Mouse (Mus musculus) 3134 (cell line): ENCODE measurements at regions not wholly inside any gene's neighbourhood (a gene's known extent, or its start where the extent isn't known, plus 50 kb on each side); places are given as distances from the start of the nearest gene placed in this dataset.

Source experiments
- DNase-seq: peaks from one replicate; pipeline ENCODE4 v3.0.0-alpha.2; 2011; ENCODE audit warnings: low spot score; ENCODE audit not compliant: insufficient read length; ENCODE audit errors: extremely low read depth

- DNase-seq, result no peak
These were observed 123.5 kb upstream of the Ado start for GRCm38 (mm10) chr10:67672281-67672680.

GRCm38 (mm10) chr10:67669066-67669465, 120.3 kb upstream of the Ado start:
- no peak for DNase-seq

- no peak for DNase-seq
These were observed 114.3 kb upstream of the Ado start for GRCm38 (mm10) chr10:67663028-67663427.

GRCm38 (mm10) chr10:67661666-67662065, 112.9 kb upstream of the Ado start:
- no peak for DNase-seq

- no peak for DNase-seq
These were observed 109.3 kb upstream of the Ado start for GRCm38 (mm10) chr10:67658005-67658545.

GRCm38 (mm10) chr10:67657305-67657704, 108.5 kb upstream of the Ado start:
- no peak for DNase-seq

GRCm38 (mm10) chr10:67654518-67654917, 105.8 kb upstream of the Ado start:
- DNase-seq, result no peak

- DNase-seq, result no peak
These were observed 103.5 kb upstream of the Ado start for GRCm38 (mm10) chr10:67652300-67652699.

GRCm38 (mm10) chr10:67651386-67651785, 102.6 kb upstream of the Ado start:
- DNase-seq, result peak; percentile 69

GRCm38 (mm10) chr10:67647777-67648727, 99.3 kb upstream of the Ado start:
- no peak for DNase-seq

- DNase-seq, result no peak
These were observed 98.2 kb upstream of the Ado start for GRCm38 (mm10) chr10:67646659-67647559.

GRCm38 (mm10) chr10:67645821-67646220, 97.1 kb upstream of the Ado start:
- DNase-seq, result no peak

GRCm38 (mm10) chr10:67644280-67644679, 95.5 kb upstream of the Ado start:
- no peak for DNase-seq

GRCm38 (mm10) chr10:67643685-67644084, 94.9 kb upstream of the Ado start:
- DNase-seq, result no peak

GRCm38 (mm10) chr10:67637339-67637738, 88.6 kb upstream of the Ado start:
- DNase-seq, result no peak

GRCm38 (mm10) chr10:67636569-67636968, 87.8 kb upstream of the Ado start:
- no peak for DNase-seq

- no peak for DNase-seq
These were observed 86.0 kb upstream of the Ado start for GRCm38 (mm10) chr10:67634795-67635194.

GRCm38 (mm10) chr10:67633063-67633462, 84.3 kb upstream of the Ado start:
- no peak for DNase-seq

GRCm38 (mm10) chr10:67623338-67623737, 74.6 kb upstream of the Ado start:
- DNase-seq, result no peak

GRCm38 (mm10) chr10:67620018-67620417, 71.3 kb upstream of the Ado start:
- DNase-seq, result no peak

- DNase-seq, result peak; percentile 10
These were observed 69.4 kb upstream of the Ado start for GRCm38 (mm10) chr10:67618112-67618511.
